Mouse (Mus musculus) fibroblast of lung, adult 2 months (primary cell): ENCODE results near the gene Pxt1.

Experiments
- DNase-seq: peaks from one replicate; pipeline ENCODE4 v3.0.0-alpha.2; 2011; ENCODE audit warnings: low read depth

Pxt1 gene

GRCm38 (mm10) chr17:28915060-28915628, 28.5 kb downstream of the Pxt1 start, which contains the start of gene 4930539E08Rik:
Gene 4930539E08Rik, minus strand, starts transcription at chr17:28915324.
- no peak for DNase-seq

DNA sequence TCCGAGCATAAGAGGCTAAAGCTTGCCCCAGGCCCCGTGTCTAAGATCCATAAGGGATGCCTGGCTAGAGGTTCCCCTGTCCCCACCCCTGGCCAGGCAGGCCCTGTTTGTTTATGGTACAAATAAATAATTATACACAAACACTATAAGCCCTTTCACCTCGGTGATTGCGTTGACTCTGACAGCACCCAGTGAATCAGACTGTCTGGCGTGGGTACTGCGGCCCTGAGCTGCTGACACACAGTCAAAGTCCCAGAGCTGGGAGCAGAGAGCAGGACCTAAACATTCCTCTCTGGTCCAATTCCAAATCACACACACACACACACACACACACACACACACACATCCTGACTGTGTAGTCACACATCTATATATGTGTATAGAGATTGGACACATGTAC, 29.7 kb downstream of the Pxt1 start:
- DNase-seq = no peak

DNA sequence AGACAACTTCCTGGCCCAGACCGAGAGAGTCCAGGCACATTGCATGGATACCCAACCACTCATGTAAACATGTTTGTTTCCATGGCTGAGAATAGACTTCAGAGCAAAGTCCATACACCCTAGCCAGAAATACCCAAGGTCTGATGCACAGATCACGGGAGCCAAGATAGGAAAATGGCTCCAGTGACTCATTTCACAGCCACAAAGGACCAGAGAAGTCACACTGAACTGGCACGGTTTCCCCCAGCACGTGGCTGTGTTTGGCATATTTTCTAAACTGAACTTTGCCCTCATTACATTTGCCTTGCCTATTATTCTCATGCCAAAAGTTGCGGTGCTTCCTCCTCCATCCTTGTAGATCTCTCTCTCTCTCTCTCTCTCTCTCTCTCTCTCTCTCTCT, 30.4 kb downstream of the Pxt1 start:
- DNase-seq = peak; percentile 81

DNA sequence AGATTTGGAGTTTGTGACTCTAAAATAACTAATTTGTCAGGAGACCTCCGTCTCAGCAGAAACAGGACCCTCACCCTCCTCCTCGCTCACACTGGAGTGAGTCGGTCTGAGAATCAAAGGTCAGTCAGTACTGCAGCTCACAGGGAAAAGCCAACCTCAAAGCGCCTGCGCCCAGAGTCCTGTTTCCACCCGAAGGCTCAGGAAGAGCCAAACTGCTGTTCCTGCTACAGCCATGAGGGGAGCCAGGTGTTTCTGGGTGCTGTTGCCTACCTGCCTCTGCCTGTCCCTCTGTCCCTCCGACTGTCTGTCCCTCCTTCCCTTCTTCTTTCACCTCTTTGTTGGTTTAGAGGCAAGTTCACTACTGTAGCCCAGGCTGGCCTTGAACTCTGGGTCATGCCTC, 33.5 kb downstream of the Pxt1 start:
- DNase-seq = no peak

DNA sequence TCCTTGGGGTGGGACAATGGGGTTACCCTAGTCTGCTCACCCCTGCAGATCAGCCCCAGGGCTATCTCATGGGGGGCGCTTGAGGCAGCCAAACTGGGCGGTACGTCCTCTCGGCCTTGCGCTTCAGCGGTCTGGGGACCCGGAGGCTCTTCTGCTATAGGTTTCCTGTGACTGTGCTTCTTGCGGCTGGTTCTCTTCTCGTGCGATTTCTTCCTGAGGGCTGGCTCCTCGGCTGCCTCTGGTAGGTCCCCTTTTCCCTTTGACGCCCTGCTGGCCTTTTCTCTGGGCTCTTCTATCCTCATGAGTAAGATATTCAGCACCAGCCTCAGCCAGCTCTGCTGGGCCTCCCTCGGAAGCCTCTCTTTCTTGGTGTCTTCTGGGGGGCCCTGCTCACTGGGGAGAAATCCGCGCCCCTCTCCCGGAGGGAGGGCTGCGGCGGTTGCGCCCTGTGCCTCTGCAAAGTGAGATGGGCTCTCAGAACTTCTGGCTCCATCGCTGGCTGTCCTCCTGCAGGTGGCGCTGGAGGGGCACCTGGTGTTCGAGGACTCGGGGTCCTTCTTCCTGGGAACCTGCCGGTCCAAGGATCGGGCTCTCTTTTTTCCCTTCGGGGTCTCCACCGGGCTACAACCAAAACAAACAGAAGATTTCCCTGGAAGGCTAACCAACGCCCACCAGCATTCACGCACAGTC, 34.2 kb downstream of the Pxt1 start:
- DNase-seq = no peak

- no peak for DNase-seq
Measured at GRCm38 (mm10) chr17:28907959-28908358, 35.7 kb downstream of the Pxt1 start.

- no peak for DNase-seq
Measured at GRCm38 (mm10) chr17:28905377-28905916, 38.2 kb downstream of the Pxt1 start.

GRCm38 (mm10) chr17:28904546-28905376, 38.9 kb downstream of the Pxt1 start:
- DNase-seq = no peak

- no peak for DNase-seq
Measured at GRCm38 (mm10) chr17:28901559-28901958, 42.1 kb downstream of the Pxt1 start.

DNA sequence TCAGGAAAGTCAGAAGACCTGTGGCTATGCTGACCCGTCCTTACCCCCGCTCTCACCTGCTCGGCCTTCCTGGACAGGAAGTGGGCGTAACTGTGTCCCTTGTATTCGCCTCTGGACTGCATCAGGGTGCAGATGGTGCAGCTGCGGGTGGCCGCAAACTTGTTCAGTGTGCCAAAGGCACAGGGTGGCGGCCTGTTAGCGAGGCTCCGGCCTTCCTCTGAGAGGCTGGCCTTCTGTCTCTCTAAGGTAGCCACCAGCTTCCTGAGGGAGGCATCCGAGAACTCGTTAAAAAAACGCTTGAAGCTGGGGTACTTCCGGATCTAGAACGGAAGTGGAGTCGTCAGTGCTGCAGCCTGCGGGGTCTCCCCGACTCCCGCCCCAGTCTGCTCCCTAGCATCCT, 44.2 kb downstream of the Pxt1 start:
- DNase-seq = no peak

DNA sequence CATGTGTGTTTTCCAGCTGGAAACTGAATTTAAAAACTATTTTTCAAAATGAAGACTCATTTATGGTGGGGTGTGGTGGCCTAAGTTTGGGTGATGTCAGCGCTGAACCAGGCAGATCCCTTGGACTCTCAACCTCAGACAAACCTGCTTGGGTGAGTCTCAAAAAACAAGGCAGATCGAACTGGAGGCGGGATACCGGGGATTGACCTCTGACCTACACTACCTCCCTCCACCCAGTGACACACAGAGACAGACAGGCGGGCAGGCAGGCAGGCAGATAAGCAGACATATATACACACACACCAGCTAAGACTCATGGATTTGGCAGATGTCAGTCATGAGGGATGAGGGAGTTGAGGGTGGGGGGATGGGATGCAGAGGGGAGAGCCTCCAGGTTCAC, 45.4 kb downstream of the Pxt1 start:
- no peak for DNase-seq

DNA sequence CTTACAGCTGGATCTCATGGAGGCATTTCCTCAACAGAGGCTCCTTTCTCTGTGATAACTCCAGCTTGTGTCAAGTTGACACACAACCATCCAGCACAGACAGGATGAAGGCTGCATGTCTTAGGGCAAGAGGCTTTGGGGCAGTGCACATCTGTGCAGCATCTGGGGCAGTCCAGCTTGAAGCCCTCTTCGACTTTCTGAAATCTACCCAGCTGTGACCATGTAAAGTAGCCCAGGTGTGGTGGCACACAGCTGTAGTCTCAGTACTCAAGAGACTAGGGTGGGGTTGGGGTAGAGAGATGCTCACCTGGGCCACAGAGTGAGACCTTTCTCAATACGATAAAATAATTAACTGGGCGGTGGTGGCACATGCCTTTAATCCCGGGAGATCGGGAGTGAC, 45.8 kb downstream of the Pxt1 start:
- no peak for DNase-seq

DNA sequence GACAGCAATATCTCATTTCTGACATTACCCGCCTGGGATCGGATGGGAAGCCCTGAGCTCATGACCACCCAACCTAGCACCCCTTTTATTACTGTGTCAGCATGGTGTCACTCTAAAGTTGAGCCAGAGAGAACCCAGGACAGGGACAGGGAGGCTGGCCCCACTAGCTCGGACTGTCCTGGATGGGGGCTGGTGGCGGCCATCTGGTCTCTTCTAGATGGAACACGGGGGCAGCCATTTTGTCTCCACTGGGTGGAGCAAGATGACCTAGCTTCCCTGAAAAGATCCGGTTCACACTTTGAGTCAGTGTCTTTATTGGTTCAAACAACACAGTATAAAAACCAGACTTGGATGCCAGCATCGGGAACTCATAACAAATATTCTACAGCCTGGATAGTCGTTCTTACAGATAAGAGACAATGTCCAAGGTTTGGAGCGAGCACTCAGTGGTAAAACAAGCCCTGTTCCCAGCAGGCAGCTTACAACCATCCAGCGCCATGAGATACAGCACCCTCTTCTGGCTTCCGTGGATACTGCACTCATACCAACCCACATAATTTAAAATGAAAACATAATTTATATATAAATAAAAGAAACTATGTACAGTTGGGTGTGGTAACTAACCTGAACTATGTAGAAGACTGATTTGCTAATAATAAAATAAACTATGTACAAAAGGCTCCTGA, 47.4 kb downstream of the Pxt1 start:
- no peak for DNase-seq

- DNase-seq = no peak
Measured at GRCm38 (mm10) chr17:28895217-28895875, 48.3 kb downstream of the Pxt1 start.

- DNase-seq = no peak
Measured at GRCm38 (mm10) chr17:28894050-28894767, 49.4 kb downstream of the Pxt1 start.

GRCm38 (mm10) chr17:28886266-28886665, 57.4 kb downstream of the Pxt1 start:
- no peak for DNase-seq

- no peak for DNase-seq
Measured at GRCm38 (mm10) chr17:28885231-28885630, 58.4 kb downstream of the Pxt1 start.
